Mouse (Mus musculus) bone marrow macrophage, adult 2 months (primary cell): ENCODE data around the gene Glipr2.

ENCODE experiments used
- CTCF ChIP-seq: IDR thresholded peaks from 2 replicates; pipeline ENCODE4 v1.5.1; 2012; ENCODE audit warnings: low read depth, mild to moderate bottlenecking, low read length, moderate library complexity
- POLR2A ChIP-seq: IDR thresholded peaks from 2 replicates; pipeline ENCODE4 v1.6.1; 2012; ENCODE audit warnings: mild to moderate bottlenecking, low read depth, low read length, borderline replicate concordance

DNA sequence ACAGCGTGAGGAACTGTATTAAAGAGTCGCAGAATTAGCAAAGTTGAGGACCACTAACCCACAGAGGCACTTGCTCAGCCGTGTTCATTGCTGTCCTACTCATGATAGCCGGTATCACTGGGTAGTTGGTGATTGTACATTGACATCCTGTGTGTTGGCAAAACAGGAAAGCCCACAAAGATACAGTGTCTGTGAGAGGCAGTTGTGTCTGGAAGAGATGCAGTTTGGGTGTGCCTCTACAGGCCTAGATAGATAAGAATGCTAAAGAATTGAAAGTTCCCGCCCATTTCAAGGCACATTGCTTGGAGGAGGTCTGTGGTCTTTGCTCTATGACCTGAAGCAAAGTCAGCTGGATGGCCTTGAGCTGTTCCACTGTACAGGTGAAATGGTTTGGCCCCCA is 46.9 kb downstream of the Glipr2 start, which contains the start of gene Clta:
- TF ChIP-seq CTCF (no peak), POLR2A (no peak)
